Mouse (Mus musculus) adipocyte (in vitro differentiated cells): ENCODE results near the gene Ccdc80.

Experiments used
- DNase-seq: peaks from one replicate; pipeline ENCODE4 v3.0.0-alpha.2; 2016; ENCODE audit warnings: low spot score

Gene Ccdc80

GRCm38 (mm10) chr16:45117200-45117599 lies 24.0 kb downstream of the Ccdc80 start:
- no peak for DNase-seq

GRCm38 (mm10) chr16:45118760-45119159 lies 25.6 kb downstream of the Ccdc80 start:
- DNase-seq: no peak

- peak; percentile 89 for DNase-seq
Measured at GRCm38 (mm10) chr16:45120844-45121425, 27.7 kb downstream of the Ccdc80 start.

- peak; percentile 94 for DNase-seq
Measured at GRCm38 (mm10) chr16:45122571-45122970, 29.4 kb downstream of the Ccdc80 start.

GRCm38 (mm10) chr16:45124230-45125203 lies 31.3 kb downstream of the Ccdc80 start:
- DNase-seq: no peak

GRCm38 (mm10) chr16:45127936-45128710 lies 34.9 kb downstream of the Ccdc80 start:
- DNase-seq: peak; percentile 22

GRCm38 (mm10) chr16:45141711-45142110 lies 48.5 kb downstream of the Ccdc80 start:
- DNase-seq: peak; percentile 48

GRCm38 (mm10) chr16:45142565-45142964 lies 49.4 kb downstream of the Ccdc80 start:
- no peak for DNase-seq

- no peak for DNase-seq
Measured at GRCm38 (mm10) chr16:45145119-45145518, 51.9 kb downstream of the Ccdc80 start.

- DNase-seq: no peak
Measured at GRCm38 (mm10) chr16:45148488-45149082, 55.4 kb downstream of the Ccdc80 start.

- peak; percentile 55 for DNase-seq
Measured at GRCm38 (mm10) chr16:45154741-45155250, 61.6 kb downstream of the Ccdc80 start.

- peak; percentile 76 for DNase-seq
Measured at GRCm38 (mm10) chr16:45158136-45158521, 64.9 kb downstream of the Ccdc80 start.

- peak; percentile 98 for DNase-seq
Measured at GRCm38 (mm10) chr16:45158522-45159388, 65.6 kb downstream of the Ccdc80 start, which contains the start of the genes Slc35a5 and Atg3. Gene Slc35a5 (minus strand): TSS chr16:45158706. Gene Atg3 (plus strand): TSS chr16:45158785.

- DNase-seq: no peak
Measured at GRCm38 (mm10) chr16:45159389-45159716, 66.2 kb downstream of the Ccdc80 start.
